Mouse (Mus musculus) cerebellum, adult 18-20 months (tissue): ENCODE results near the gene Ankrd34c.

Experiments
- DNase-seq, 2 experiments: peaks; one replicate each; pipeline ENCODE4 v3.0.0; 2021

Ankrd34c gene

GRCm38 (mm10) chr9:89738295-89738694 lies at the start of gene Ankrd34c:
TSS of gene Ankrd34c (minus strand) at chr9:89738475.
- DNase-seq = peak in 1 of 2 experiments; percentile 2

GRCm38 (mm10) chr9:89787532-89787931 lies 49.3 kb upstream of the Ankrd34c start:
- no peak for DNase-seq

GRCm38 (mm10) chr9:89781395-89781927 lies 43.2 kb upstream of the Ankrd34c start:
- no peak for DNase-seq

GRCm38 (mm10) chr9:89779237-89779636 lies 41.0 kb upstream of the Ankrd34c start:
- DNase-seq = no peak

GRCm38 (mm10) chr9:89771153-89771552 lies 32.9 kb upstream of the Ankrd34c start:
- no peak for DNase-seq

- DNase-seq = no peak
Measured at GRCm38 (mm10) chr9:89762017-89762416, 23.7 kb upstream of the Ankrd34c start.

- DNase-seq = no peak
Measured at GRCm38 (mm10) chr9:89758569-89758968, 20.3 kb upstream of the Ankrd34c start.

GRCm38 (mm10) chr9:89758139-89758538 lies 19.9 kb upstream of the Ankrd34c start:
- no peak for DNase-seq

- no peak for DNase-seq
Measured at GRCm38 (mm10) chr9:89757571-89757970, 19.3 kb upstream of the Ankrd34c start.

GRCm38 (mm10) chr9:89740041-89740440 lies 1.8 kb upstream of the Ankrd34c start:
- no peak for DNase-seq

- DNase-seq = no peak
Measured at GRCm38 (mm10) chr9:89737888-89738287, 387 bp downstream of the Ankrd34c start.

- DNase-seq = no peak
Measured at GRCm38 (mm10) chr9:89736932-89737705, 1.2 kb downstream of the Ankrd34c start.

GRCm38 (mm10) chr9:89706906-89707305 lies 31.4 kb downstream of the Ankrd34c start:
- no peak for DNase-seq

- DNase-seq = no peak
Measured at GRCm38 (mm10) chr9:89705197-89705533, 33.1 kb downstream of the Ankrd34c start.

- peak; percentile 90 to 93 for DNase-seq
Measured at GRCm38 (mm10) chr9:89704265-89705196, 33.7 kb downstream of the Ankrd34c start, which contains the start of gene Tmed3. TSS of gene Tmed3 (minus strand) at chr9:89705068.

GRCm38 (mm10) chr9:89700910-89701457 lies 37.3 kb downstream of the Ankrd34c start:
- no peak for DNase-seq

GRCm38 (mm10) chr9:89695143-89695542 lies 43.1 kb downstream of the Ankrd34c start:
- no peak for DNase-seq

GRCm38 (mm10) chr9:89693670-89694069 lies 44.6 kb downstream of the Ankrd34c start:
- DNase-seq = no peak

GRCm38 (mm10) chr9:89689179-89689578 lies 49.1 kb downstream of the Ankrd34c start:
- no peak for DNase-seq

- no peak for DNase-seq
Measured at GRCm38 (mm10) chr9:89687503-89688226, 50.6 kb downstream of the Ankrd34c start.

- no peak for DNase-seq
Measured at GRCm38 (mm10) chr9:89686262-89686661, 52.0 kb downstream of the Ankrd34c start.

- peak; percentile 10 for DNase-seq
Measured at GRCm38 (mm10) chr9:89678974-89679373, 59.3 kb downstream of the Ankrd34c start.
